ENCODE assay signal across 8 mouse cellular contexts in the genomic region with DNA sequence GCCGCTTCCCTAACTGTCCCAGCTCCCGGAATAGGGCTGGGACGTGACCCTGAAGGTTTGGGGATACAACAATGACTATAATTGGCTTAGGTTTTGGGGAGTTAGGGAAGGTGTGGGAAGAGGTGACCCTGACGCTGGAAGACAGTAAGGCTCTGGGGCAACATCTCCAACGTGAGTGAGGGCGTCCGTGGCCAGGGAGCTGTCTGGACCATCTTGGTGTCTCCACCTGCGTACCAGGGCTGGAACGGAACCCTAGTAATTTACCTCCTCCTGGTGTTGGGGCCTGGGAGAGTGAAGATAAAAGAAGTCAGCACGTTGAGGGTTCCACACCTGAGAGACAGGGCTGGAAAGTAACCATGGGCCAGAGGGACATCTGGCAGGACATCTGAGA. TPM values are rescaled to one million over a fixed set of nuclear protein-coding genes. Genes with fewer than 3 reads are reported as not detected.
DNase-seq lines count a peak whose midpoint lies in the region; ATAC-seq and TF ChIP-seq lines count a peak whose summit lies in the region.

No protein-coding gene starts in this region.

- peaks cover 40% of the 10 kb centered on the region for H3K36me3 ChIP-seq in megakaryocyte, embryonic 14.5 days (replicated peaks; ENCODE audit: low read length)
- peaks cover 39% of the 10 kb centered on the region for H3K36me3 ChIP-seq in limb, embryonic 12.5 days
- peaks cover 17% of the 10 kb centered on the region for H3K36me3 ChIP-seq in small intestine, adult 2 months (ENCODE audit: control insufficient read depth, insufficient read depth, low read length)

- TF ChIP-seq CTCF in small intestine, adult 2 months (IDR thresholded peaks at IDR 0.05; ENCODE audit: extremely low read depth, insufficient read length, insufficient replicate concordance, low read depth, low read length), result no peak

- H3K27ac ChIP-seq in limb, embryonic 12.5 days, result no peak overlapping the region; the same call in 1 of the 2 replicates
- peak overlapping the region; percentile 71; the same call in 1 of the 2 replicates for H3K27ac ChIP-seq in small intestine, adult 2 months (ENCODE audit: insufficient read depth, low read depth, low read length)

- no peaks in the 10 kb centered on the region for H3K27me3 ChIP-seq in megakaryocyte, embryonic 14.5 days (replicated peaks)
- no peaks in the 10 kb centered on the region for H3K27me3 ChIP-seq in limb, embryonic 12.5 days
- H3K27me3 ChIP-seq in small intestine, adult 2 months (ENCODE audit: control insufficient read depth, insufficient read depth, low read length), result no peaks in the 10 kb centered on the region

- H3K4me1 ChIP-seq in megakaryocyte, embryonic 14.5 days, result peaks cover 66% of the 10 kb centered on the region
- peaks cover 40% of the 10 kb centered on the region for H3K4me1 ChIP-seq in limb, embryonic 12.5 days (replicated peaks)
- H3K4me1 ChIP-seq in small intestine, adult 2 months (ENCODE audit: control insufficient read depth, insufficient read depth, insufficient read length, low read length), result peaks cover 48% of the 10 kb centered on the region

- H3K9ac ChIP-seq in limb, embryonic 12.5 days (replicated peaks), result peak overlapping the region; percentile 83

- peak; percentile 15 for DNase-seq in adrenal gland, postnatal 14 days
- DNase-seq in adrenal gland, postnatal 4 days (ENCODE audit: low spot score in 2 of 2), result no peak
- no peak for DNase-seq in layer of hippocampus, adult 9-10 months (ENCODE audit: low spot score)
- DNase-seq in thymus, postnatal 10 days (ENCODE audit: low spot score in 2 of 2), result no peak

- no peak for ATAC-seq in megakaryocyte, adult 5-6 weeks (ENCODE audit: poor library complexity, severe bottlenecking)
- ATAC-seq in limb, embryonic 12.5 days (ENCODE audit: insufficient number of reproducible peaks, insufficient read depth, low FRiP score, low TSS enrichment, low read depth), result no peak

- TF ChIP-seq POLR2A in small intestine, adult 2 months (IDR thresholded peaks at IDR 0.05; ENCODE audit: low read depth, low read length), result no peak

- H3K4me2 ChIP-seq in limb, embryonic 12.5 days, result peak overlapping the region; percentile 98

- H3K9me3 ChIP-seq in megakaryocyte, embryonic 14.5 days, result no peaks in the 10 kb centered on the region
- no peaks in the 10 kb centered on the region for H3K9me3 ChIP-seq in limb, embryonic 12.5 days

- 4% methylated on average over 10 of the region's 10 CpGs for WGBS in limb, embryonic 12.5 days
- WGBS in small intestine, adult 2 months, result 0% methylated on average over 10 of the region's 10 CpGs

- H3K4me3 ChIP-seq in megakaryocyte, embryonic 14.5 days (replicated peaks), result peak overlapping the region; percentile 98
- peak overlapping the region; percentile 73 for H3K4me3 ChIP-seq in limb, embryonic 12.5 days (replicated peaks)
- H3K4me3 ChIP-seq in small intestine, adult 2 months (ENCODE audit: low read depth, low read length), result peak overlapping the region; percentile 93

RNA-seq across cellular contexts. Expression of a gene that starts 0.7 kb away (rescaled TPM):
- 598 and 707 TPM in 2 replicates for total RNA-seq in adrenal gland, postnatal 14 days (2021)
- 100 to 1,000 TPM; 504 to 513 TPM for total RNA-seq in adrenal gland, postnatal 4 days (2021)
- 2,144 and 3,272 TPM in 2 replicates for polyA plus RNA-seq in megakaryocyte, embryonic 14.5 days (2012; ENCODE audit: insufficient read depth, low replicate concordance)
- 289 and 306 TPM in 2 replicates for total RNA-seq in megakaryocyte, adult 5-6 weeks (2015)
- 194 and 196 TPM in 2 replicates for total RNA-seq in megakaryocyte, adult 5-6 weeks (2017)
- 676 and 680 TPM in 2 replicates for polyA plus RNA-seq in limb, embryonic 12.5 days (2016; fragmentation: Nextera tagmentation; extraction: Ambion mirVana)
- polyA plus RNA-seq in small intestine, adult 2 months (2012; rRNA removed), result 1,266 and 1,465 TPM in 2 replicates

RNA-seq across cellular contexts. Expression of a gene that starts 11.5 kb away (rescaled TPM):
- 7.1 and 10.6 TPM in 2 replicates for total RNA-seq in adrenal gland, postnatal 14 days (2021)
- total RNA-seq in adrenal gland, postnatal 4 days (2021), result 1 to 10 TPM; 8.9 to 9.3 TPM
- 1.5 and 1.8 TPM in 2 replicates for polyA plus RNA-seq in megakaryocyte, embryonic 14.5 days (2012; ENCODE audit: insufficient read depth, low replicate concordance)
- total RNA-seq in megakaryocyte, adult 5-6 weeks (2015), result 0.04 TPM in 1 of 2 replicates, not detected in the other
- not detected in 2 replicates for total RNA-seq in megakaryocyte, adult 5-6 weeks (2017)
- 0.15 TPM in 1 of 2 replicates, not detected in the other for polyA plus RNA-seq in limb, embryonic 12.5 days (2016; fragmentation: Nextera tagmentation; extraction: Ambion mirVana)
- polyA plus RNA-seq in small intestine, adult 2 months (2012; rRNA removed), result 8.3 and 19.2 TPM in 2 replicates

RNA-seq across cellular contexts. Expression of a gene that starts 16.1 kb away (rescaled TPM):
- total RNA-seq in adrenal gland, postnatal 14 days (2021), result 0.89 and 1.1 TPM in 2 replicates
- total RNA-seq in adrenal gland, postnatal 4 days (2021), result 1 to 10 TPM; 1.8 to 2.4 TPM
- polyA plus RNA-seq in megakaryocyte, embryonic 14.5 days (2012; ENCODE audit: insufficient read depth, low replicate concordance), result 1.4 and 2.2 TPM in 2 replicates
- total RNA-seq in megakaryocyte, adult 5-6 weeks (2015), result 2.0 and 2.4 TPM in 2 replicates
- total RNA-seq in megakaryocyte, adult 5-6 weeks (2017), result 0.20 and 0.92 TPM in 2 replicates
- polyA plus RNA-seq in limb, embryonic 12.5 days (2016; fragmentation: Nextera tagmentation; extraction: Ambion mirVana), result 0.74 and 1.2 TPM in 2 replicates
- polyA plus RNA-seq in small intestine, adult 2 months (2012; rRNA removed), result 0.11 and 0.52 TPM in 2 replicates

RNA-seq across cellular contexts. Expression of a gene that starts 23.0 kb away (rescaled TPM):
- 79.1 and 82.4 TPM in 2 replicates for total RNA-seq in adrenal gland, postnatal 14 days (2021)
- 10 to 100 TPM; 72.6 to 78.1 TPM for total RNA-seq in adrenal gland, postnatal 4 days (2021)
- polyA plus RNA-seq in megakaryocyte, embryonic 14.5 days (2012; ENCODE audit: insufficient read depth, low replicate concordance), result 451 and 1,194 TPM in 2 replicates
- 52.6 and 53.3 TPM in 2 replicates for total RNA-seq in megakaryocyte, adult 5-6 weeks (2015)
- total RNA-seq in megakaryocyte, adult 5-6 weeks (2017), result 70.2 and 100 TPM in 2 replicates
- 139 and 149 TPM in 2 replicates for polyA plus RNA-seq in limb, embryonic 12.5 days (2016; fragmentation: Nextera tagmentation; extraction: Ambion mirVana)
- 101 and 163 TPM in 2 replicates for polyA plus RNA-seq in small intestine, adult 2 months (2012; rRNA removed)

RNA-seq across cellular contexts. Expression of a gene that starts 35.8 kb away (rescaled TPM):
- 27.8 and 34.1 TPM in 2 replicates for total RNA-seq in adrenal gland, postnatal 14 days (2021)
- total RNA-seq in adrenal gland, postnatal 4 days (2021), result 10 to 100 TPM; 32.4 to 33.9 TPM
- polyA plus RNA-seq in megakaryocyte, embryonic 14.5 days (2012; ENCODE audit: insufficient read depth, low replicate concordance), result 209 and 257 TPM in 2 replicates
- total RNA-seq in megakaryocyte, adult 5-6 weeks (2015), result 17.5 and 21.0 TPM in 2 replicates
- total RNA-seq in megakaryocyte, adult 5-6 weeks (2017), result 8.8 and 21.1 TPM in 2 replicates
- polyA plus RNA-seq in limb, embryonic 12.5 days (2016; fragmentation: Nextera tagmentation; extraction: Ambion mirVana), result 57.6 and 63.1 TPM in 2 replicates
- polyA plus RNA-seq in small intestine, adult 2 months (2012; rRNA removed), result 76.0 and 138 TPM in 2 replicates
